Mouse (Mus musculus) G1E (cell line): ENCODE data around the gene Dnase1l1.

Experiments
- CTCF ChIP-seq: IDR thresholded peaks from 2 replicates; pipeline ENCODE4 v1.5.1; 2012; ENCODE audit warnings: low read depth, low read length, inconsistent platforms, mixed read lengths
- GATA1 ChIP-seq: IDR thresholded peaks from 2 replicates; pipeline ENCODE4 v1.6.1; 2012; ENCODE audit warnings: borderline replicate concordance, low read length, inconsistent platforms, mixed read lengths
- POLR2AphosphoS5 ChIP-seq: IDR thresholded peaks from 2 replicates; pipeline ENCODE4 v1.6.1; 2012; ENCODE audit warnings: low read depth, low read length, inconsistent platforms; ENCODE audit not compliant: insufficient replicate concordance
- TAL1 ChIP-seq: conservative IDR thresholded peaks from 2 replicates; pipeline ENCODE4 v1.6.1; 2012; ENCODE audit warnings: low read depth, low read length, inconsistent platforms, mixed read lengths

GRCm38 (mm10) chrX:74249615-74250014 is 32.5 kb downstream of the Dnase1l1 start, which contains the start of gene Flna:
- TF ChIP-seq CTCF = no peak
- no peak for TF ChIP-seq POLR2AphosphoS5
- no peak for TF ChIP-seq TAL1
- TF ChIP-seq GATA1 = no peak
